Mouse (Mus musculus): ENCODE measurements at regions not wholly inside any gene's neighbourhood (a gene's known extent, or its start where the extent isn't known, plus 50 kb on each side); places are given as distances from the start of the nearest gene placed in this dataset.
A peak's percentile ranks its signal among the peaks of the same experiment; 100 is the strongest.

GRCm38 (mm10) chr5:43339671-43340070 is 106.7 kb downstream of the Cpeb2 start:
- no peak overlapping the region for H3K4me3 ChIP-seq
- H3K27me3 ChIP-seq (replicated peaks): no peaks in the 10 kb centered on the region
- 82% methylated on average over 7 of the region's 7 CpGs for WGBS
- H3K9me3 ChIP-seq: no peaks in the 10 kb centered on the region
- no peak overlapping the region for H3K27ac ChIP-seq
- H3K36me3 ChIP-seq: no peaks in the 10 kb centered on the region
- no peak overlapping the region for H3K4me2 ChIP-seq (replicated peaks)
- ATAC-seq (ENCODE audit: low FRiP score, low read depth): no peak
- no peak overlapping the region for H3K9ac ChIP-seq
- no peaks in the 10 kb centered on the region for H3K4me1 ChIP-seq

GRCm38 (mm10) chr5:43341475-43341874 is 108.5 kb downstream of the Cpeb2 start:
- 89% methylated on average over 2 of the region's 2 CpGs for WGBS
- no peak for ATAC-seq (ENCODE audit: low FRiP score, low read depth)

GRCm38 (mm10) chr5:43344441-43344840 is 111.5 kb downstream of the Cpeb2 start:
- Histone ChIP-seq H3K36me3 (no peaks in the 10 kb centered on the region), H3K4me2 (replicated peaks) (no peak overlapping the region), H3K4me3 (no peak overlapping the region), H3K4me1 (no peaks in the 10 kb centered on the region), H3K9me3 (no peaks in the 10 kb centered on the region), H3K9ac (no peak overlapping the region), H3K27me3 (replicated peaks) (no peaks in the 10 kb centered on the region), H3K27ac (no peak overlapping the region)
- WGBS: 86% methylated on average over 1 of the region's 1 CpGs
- ATAC-seq (ENCODE audit: low FRiP score, low read depth): no peak

More at GRCm38 (mm10) chr5:43341475-43341874, 108.5 kb downstream of the Cpeb2 start:
- no peaks in the 10 kb centered on the region for H3K36me3 ChIP-seq
- no peaks in the 10 kb centered on the region for H3K4me1 ChIP-seq
- H3K9ac ChIP-seq: no peak overlapping the region
- H3K4me2 ChIP-seq (replicated peaks): no peak overlapping the region
- H3K4me3 ChIP-seq: no peak overlapping the region
- no peak overlapping the region for H3K27ac ChIP-seq
- H3K27me3 ChIP-seq (replicated peaks): no peaks in the 10 kb centered on the region
- H3K9me3 ChIP-seq: no peaks in the 10 kb centered on the region

GRCm38 (mm10) chr5:43350987-43351386 is 118.0 kb downstream of the Cpeb2 start:
- 86% methylated on average over 2 of the region's 2 CpGs for WGBS
- Histone ChIP-seq H3K9me3 (no peaks in the 10 kb centered on the region), H3K27me3 (replicated peaks) (no peaks in the 10 kb centered on the region), H3K27ac (no peak overlapping the region), H3K4me2 (replicated peaks) (no peak overlapping the region), H3K9ac (no peak overlapping the region), H3K4me3 (no peak overlapping the region), H3K36me3 (no peaks in the 10 kb centered on the region), H3K4me1 (peaks cover 22% of the 10 kb centered on the region)
- no peak for ATAC-seq (ENCODE audit: low FRiP score, low read depth)

GRCm38 (mm10) chr5:43353021-43353990 is 120.3 kb downstream of the Cpeb2 start:
- peaks cover 22% of the 10 kb centered on the region for H3K4me1 ChIP-seq
- peak overlapping the region; percentile 18; the same call in 1 of the 2 replicates for H3K4me2 ChIP-seq (replicated peaks)
- no peak overlapping the region for H3K4me3 ChIP-seq
- no peak overlapping the region for H3K27ac ChIP-seq
- peak; percentile 27; the same call in 1 of the 2 replicates for ATAC-seq (ENCODE audit: low FRiP score, low read depth)
- no peaks in the 10 kb centered on the region for H3K27me3 ChIP-seq (replicated peaks)
- no peak overlapping the region for H3K9ac ChIP-seq
- H3K36me3 ChIP-seq: no peaks in the 10 kb centered on the region
- no peaks in the 10 kb centered on the region for H3K9me3 ChIP-seq
- WGBS: 29% methylated on average over 23 of the region's 23 CpGs

- Histone ChIP-seq H3K4me3 (no peak overlapping the region), H3K27ac (no peak overlapping the region), H3K9ac (no peak overlapping the region), H3K4me2 (replicated peaks) (peak overlapping the region; percentile 59), H3K4me1 (peaks cover 22% of the 10 kb centered on the region), H3K36me3 (no peaks in the 10 kb centered on the region), H3K27me3 (replicated peaks) (no peaks in the 10 kb centered on the region), H3K9me3 (no peaks in the 10 kb centered on the region)
- ATAC-seq (ENCODE audit: low FRiP score, low read depth): peak; percentile 4; the same call in 1 of the 2 replicates
- WGBS: 46% methylated on average over 14 of the region's 14 CpGs
Measured at GRCm38 (mm10) chr5:43354351-43354942, 121.5 kb downstream of the Cpeb2 start.

- peak; percentile 92 for ATAC-seq (ENCODE audit: low FRiP score, low read depth)
Measured at GRCm38 (mm10) chr5:43355026-43355580, 122.1 kb downstream of the Cpeb2 start.

GRCm38 (mm10) chr5:43355832-43356231 is 122.9 kb downstream of the Cpeb2 start:
- Histone ChIP-seq H3K36me3 (no peaks in the 10 kb centered on the region), H3K4me1 (peaks cover 22% of the 10 kb centered on the region), H3K9ac (no peak overlapping the region), H3K9me3 (no peaks in the 10 kb centered on the region), H3K4me3 (no peak overlapping the region), H3K4me2 (replicated peaks) (peak overlapping the region; percentile 59; the same call in 1 of the 2 replicates), H3K27me3 (replicated peaks) (no peaks in the 10 kb centered on the region), H3K27ac (no peak overlapping the region)
- peak; percentile 11; the same call in 1 of the 2 replicates for ATAC-seq (ENCODE audit: low FRiP score, low read depth)
- 85% methylated on average over 16 of the region's 16 CpGs for WGBS

More at GRCm38 (mm10) chr5:43355026-43355580, 122.1 kb downstream of the Cpeb2 start:
- Histone ChIP-seq H3K4me3 (peak overlapping the region; percentile 21), H3K4me1 (peaks cover 22% of the 10 kb centered on the region), H3K36me3 (no peaks in the 10 kb centered on the region), H3K27me3 (replicated peaks) (no peaks in the 10 kb centered on the region), H3K27ac (no peak overlapping the region; the same call in 1 of the 2 replicates), H3K4me2 (replicated peaks) (peak overlapping the region; percentile 59), H3K9ac (peak overlapping the region; percentile 38; the same call in 1 of the 2 replicates), H3K9me3 (no peaks in the 10 kb centered on the region)
- WGBS: under 1% methylated on average over 12 of the region's 12 CpGs

- no peak overlapping the region for H3K9ac ChIP-seq
- H3K27ac ChIP-seq: no peak overlapping the region
- H3K9me3 ChIP-seq: no peaks in the 10 kb centered on the region
- no peaks in the 10 kb centered on the region for H3K27me3 ChIP-seq (replicated peaks)
- H3K4me3 ChIP-seq: no peak overlapping the region
- no peak overlapping the region for H3K4me2 ChIP-seq (replicated peaks)
- H3K36me3 ChIP-seq: no peaks in the 10 kb centered on the region
- no peak for ATAC-seq (ENCODE audit: low FRiP score, low read depth)
- WGBS: 87% methylated on average over 5 of the region's 5 CpGs
- peaks cover 22% of the 10 kb centered on the region for H3K4me1 ChIP-seq
Measured at GRCm38 (mm10) chr5:43357100-43357680, 124.2 kb downstream of the Cpeb2 start.

GRCm38 (mm10) chr5:43357901-43358300 is 124.9 kb downstream of the Cpeb2 start:
- Histone ChIP-seq H3K27ac (no peak overlapping the region), H3K36me3 (no peaks in the 10 kb centered on the region), H3K9me3 (no peaks in the 10 kb centered on the region), H3K9ac (no peak overlapping the region), H3K27me3 (replicated peaks) (no peaks in the 10 kb centered on the region), H3K4me3 (no peak overlapping the region), H3K4me1 (peaks cover 19% of the 10 kb centered on the region), H3K4me2 (replicated peaks) (no peak overlapping the region)
- 87% methylated on average over 5 of the region's 5 CpGs for WGBS
- ATAC-seq (ENCODE audit: low FRiP score, low read depth): no peak

GRCm38 (mm10) chr5:43358928-43359765 is 126.2 kb downstream of the Cpeb2 start:
- no peaks in the 10 kb centered on the region for H3K27me3 ChIP-seq (replicated peaks)
- no peak overlapping the region for H3K4me2 ChIP-seq (replicated peaks)
- no peak for ATAC-seq (ENCODE audit: low FRiP score, low read depth)
- no peak overlapping the region for H3K27ac ChIP-seq
- peaks cover 11% of the 10 kb centered on the region for H3K4me1 ChIP-seq
- 83% methylated on average over 7 of the region's 7 CpGs for WGBS
- no peak overlapping the region for H3K9ac ChIP-seq
- H3K36me3 ChIP-seq: no peaks in the 10 kb centered on the region
- H3K4me3 ChIP-seq: no peak overlapping the region
- H3K9me3 ChIP-seq: no peaks in the 10 kb centered on the region

Measured in neural tube, embryonic 12.5 days (tissue).